Mouse (Mus musculus) left cerebral cortex, adult 9 months (tissue): ENCODE measurements at regions not wholly inside any gene's neighbourhood (a gene's known extent, or its start where the extent isn't known, plus 50 kb on each side); places are given as distances from the start of the nearest gene placed in this dataset.

ENCODE experiments used
- DNase-seq, 2 experiments: peaks; one replicate each; pipeline ENCODE4 v3.0.0; 2022; ENCODE audit warnings: low spot score in 2 of 2

DNA sequence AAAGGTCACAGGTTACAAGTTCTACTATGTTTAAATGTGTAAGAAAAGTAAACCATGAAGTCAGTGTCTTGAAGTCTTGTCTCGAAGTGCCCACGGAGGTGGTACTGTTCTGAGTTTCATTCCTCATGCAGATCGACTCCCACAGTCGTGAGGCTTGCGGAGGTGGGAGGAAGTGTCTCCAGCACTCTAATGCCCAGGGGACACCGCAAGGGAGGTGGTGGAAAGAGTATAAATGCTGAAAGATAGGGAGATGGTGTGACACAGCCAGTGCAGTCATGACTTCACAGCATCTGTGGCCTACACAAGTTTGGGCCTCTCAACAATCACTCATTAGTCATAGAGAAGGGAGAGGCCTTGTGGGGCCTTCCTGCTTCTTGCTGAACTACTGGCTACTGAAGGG, 112.8 kb upstream of the Adra1d start:
- DNase-seq: no peak

DNA sequence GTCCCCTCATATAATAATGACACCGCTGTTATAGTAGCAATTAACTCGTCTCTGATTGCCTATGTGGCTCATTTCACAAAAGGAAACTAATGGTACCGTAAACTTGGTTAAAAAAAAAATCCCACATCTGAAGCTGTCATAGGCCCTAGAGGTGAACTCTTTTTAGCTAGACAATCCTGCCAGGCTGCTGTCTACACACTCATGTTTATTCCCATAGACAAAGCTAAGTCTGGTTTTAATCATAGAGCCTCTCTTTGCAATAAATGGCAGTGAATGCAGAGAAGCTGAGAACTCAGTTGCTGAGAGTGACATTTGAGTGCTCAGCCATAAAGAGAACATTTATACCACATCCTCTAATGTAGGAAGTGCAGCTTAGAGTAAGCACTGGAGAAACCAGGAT, 111.3 kb upstream of the Adra1d start:
- no peak for DNase-seq

DNA sequence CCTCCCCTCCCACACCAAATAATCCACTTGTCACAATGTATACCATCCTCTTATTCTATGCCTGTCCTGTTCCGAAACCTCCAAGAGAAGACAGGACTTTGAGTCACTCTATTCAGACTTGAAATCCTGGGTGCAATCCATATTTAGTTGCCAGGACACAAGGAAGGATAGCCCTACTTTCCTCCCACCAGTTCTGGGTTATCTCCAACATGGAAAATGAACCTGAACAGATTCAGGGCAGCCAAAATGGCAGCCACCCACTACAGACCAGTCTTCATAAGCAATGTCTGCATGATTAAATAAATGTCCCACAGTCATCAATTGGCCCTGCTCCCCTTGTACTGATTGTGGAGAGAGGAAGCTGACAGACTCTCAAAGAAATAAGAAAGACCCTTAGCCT, 110.6 kb upstream of the Adra1d start:
- DNase-seq: peak in 1 of 2 experiments; percentile 59

DNA sequence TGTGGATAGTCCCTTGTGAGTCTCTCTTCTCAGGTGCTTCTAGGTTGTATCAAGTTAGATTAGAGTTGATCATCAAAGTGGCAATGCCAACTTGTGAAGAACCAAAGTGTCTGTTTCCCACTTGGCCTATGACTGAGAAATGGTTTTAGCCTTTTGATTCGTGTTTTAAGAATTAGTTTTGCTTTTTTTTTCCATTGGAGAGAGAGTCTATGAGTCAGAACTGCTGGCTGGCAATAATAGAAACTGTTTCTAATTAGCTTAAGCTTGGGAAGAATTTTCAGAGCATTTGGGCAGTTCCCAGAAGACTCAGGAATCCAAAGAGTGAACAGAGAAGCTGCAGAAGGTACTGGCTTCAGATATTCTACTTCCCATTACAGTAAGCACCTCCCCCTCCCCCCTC, 110.1 kb upstream of the Adra1d start:
- peak in 1 of 2 experiments; percentile 64 for DNase-seq

DNA sequence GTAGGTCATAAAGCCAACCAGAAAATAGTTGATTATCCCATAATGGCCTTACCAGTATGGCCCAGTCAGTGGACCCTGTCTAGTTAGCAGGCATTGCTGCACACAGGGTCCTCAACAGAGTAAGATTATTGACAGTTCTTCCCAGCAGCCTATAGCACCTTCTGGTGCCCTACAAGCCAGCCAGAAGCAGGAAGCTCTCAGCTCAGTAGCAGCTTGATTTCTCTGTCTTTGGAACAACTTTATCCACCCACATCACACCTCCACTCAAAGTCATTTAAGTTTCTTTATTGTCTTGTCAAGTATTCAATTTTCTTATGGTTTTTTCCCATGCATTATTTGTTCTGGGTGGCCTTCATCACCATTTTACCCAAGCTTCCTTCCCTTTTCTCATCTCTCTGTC, 108.8 kb upstream of the Adra1d start:
- peak in 1 of 2 experiments; percentile 53 for DNase-seq

DNA sequence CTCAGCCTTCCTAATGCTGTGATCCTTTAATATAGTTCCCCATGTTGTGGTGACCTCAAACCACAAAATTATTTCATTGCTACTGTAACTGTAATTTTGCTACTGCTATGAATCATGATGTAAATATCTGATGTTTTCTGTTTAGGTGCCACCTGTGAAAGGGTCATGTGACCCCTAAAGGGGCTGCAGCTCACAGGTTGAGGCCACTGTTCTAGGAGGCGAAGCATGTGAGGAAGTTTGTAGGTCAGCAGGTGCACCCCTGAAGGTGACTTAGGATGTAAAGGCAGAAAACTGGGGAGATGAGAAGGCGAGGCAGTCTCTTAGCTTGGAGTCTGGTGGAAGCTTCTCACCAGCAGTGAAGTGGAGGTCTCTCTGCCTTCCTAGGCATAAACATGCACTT, 105.8 kb upstream of the Adra1d start:
- no peak for DNase-seq

DNA sequence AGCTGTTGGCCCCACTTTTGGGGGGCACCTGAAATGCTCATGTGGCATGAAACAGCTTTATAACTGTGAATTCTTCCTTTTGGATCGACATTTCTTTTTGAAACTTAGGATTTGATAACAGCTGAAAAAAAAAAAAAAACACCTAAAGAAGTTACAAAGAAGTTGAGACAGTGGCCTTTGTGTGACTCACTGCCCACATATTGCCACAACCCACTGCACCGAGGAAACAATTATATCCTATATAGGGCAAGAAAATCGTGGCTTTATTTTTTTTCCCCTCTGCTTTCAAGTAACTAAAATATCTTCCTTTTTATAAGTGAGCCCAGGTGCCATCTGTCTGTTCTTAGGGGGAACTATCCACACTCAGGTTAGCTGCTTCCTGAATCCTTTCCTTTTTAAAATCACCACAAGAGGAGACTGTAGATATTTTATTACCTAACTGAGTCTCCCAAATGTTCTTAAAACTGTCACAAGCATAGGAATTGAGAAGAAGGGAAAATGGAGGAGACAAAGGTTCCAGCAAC, 104.8 kb upstream of the Adra1d start:
- DNase-seq: no peak

DNA sequence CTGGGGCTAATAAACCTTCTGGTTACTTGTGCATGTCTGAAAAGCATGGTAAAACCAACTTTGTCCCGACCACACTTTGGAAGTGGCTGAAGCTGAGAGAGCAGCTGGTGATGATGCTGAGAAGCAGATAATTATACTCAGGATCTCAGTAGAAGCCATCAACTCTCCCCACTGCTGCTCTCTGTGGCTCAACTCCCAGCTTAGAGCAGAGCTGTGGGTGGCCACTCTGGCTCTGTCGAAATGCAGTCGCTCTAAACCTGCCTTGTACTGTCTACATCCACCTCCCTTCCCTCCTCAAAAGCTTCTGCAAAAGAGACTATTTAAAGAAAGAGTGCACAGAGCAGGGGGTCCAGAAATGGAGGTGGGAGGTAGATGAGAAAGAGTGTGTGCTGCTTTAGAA, 102.5 kb upstream of the Adra1d start:
- peak in 1 of 2 experiments; percentile 65 for DNase-seq

DNA sequence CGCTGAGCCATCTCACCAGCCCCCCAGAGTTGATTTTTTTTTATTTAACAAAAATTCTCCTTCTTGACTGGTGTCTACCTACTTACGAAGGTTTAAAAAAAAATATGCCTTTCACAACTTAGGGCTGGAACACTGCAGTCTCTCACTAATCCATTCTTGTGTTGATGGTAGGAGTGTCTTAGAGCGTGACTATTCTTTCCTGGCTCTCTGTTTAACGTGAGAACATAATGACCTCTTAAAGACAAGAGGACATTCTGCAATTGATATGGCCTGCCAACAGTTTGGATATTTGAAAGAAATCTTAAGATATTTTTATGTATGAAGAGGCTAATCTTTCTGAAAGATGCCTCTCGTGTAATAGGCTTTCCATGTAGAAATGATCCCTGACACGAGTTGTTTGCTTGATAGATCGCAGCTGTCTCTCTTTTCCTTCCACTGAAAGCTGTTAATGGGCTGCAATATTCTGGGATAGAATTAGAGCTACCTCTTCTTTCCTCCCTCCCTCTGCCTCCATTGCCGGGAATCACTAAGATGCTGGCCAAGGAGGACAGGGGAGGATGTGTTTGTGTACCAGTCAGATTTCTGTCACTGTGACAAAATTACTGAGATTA, 101.2 kb upstream of the Adra1d start:
- DNase-seq: no peak

DNA sequence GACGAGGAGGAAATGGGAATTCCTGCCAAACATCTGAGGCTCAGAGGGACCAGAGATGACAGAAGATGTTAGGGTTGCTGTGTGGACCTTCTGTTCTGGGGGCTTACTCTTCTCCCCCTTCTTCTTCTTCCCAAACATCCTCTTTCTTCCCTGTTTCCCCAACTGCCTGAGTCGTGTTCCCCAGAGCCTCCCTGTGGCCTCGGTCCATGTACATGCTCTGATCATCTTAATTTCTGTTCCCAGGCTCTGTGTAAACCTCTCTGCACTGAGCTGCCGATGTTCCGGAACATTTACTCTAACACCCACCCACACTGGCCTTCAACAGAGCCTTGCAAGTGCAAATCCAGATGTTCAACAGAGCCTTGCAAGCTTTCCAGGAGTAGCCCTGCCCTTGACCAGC, 90.1 kb upstream of the Adra1d start:
- no peak for DNase-seq

DNA sequence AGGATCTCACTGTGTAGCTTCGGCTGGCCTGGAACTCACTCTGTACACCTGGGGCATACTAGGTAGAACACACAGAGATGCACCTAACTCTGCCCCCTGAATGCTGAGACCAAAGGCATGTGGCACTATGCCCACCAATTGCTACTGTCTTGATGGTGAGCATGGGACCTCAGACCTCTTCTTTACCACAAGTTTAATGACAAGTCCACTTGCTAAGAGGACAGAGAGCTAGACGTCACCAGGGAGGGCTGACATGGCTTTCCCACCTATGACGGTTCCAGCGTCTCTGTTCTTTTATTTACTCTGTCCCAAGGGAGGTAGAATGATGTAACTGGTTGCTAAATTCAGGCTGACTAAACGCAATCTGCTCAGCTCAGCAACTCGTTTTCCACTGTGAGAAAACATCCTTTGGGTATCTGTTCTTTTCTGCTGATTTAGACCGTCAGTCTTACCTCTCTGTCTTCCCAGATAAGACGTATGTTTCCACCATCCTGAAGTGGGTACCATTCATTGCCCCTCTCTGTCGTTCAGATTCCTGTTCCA, 88.6 kb upstream of the Adra1d start:
- no peak for DNase-seq

DNA sequence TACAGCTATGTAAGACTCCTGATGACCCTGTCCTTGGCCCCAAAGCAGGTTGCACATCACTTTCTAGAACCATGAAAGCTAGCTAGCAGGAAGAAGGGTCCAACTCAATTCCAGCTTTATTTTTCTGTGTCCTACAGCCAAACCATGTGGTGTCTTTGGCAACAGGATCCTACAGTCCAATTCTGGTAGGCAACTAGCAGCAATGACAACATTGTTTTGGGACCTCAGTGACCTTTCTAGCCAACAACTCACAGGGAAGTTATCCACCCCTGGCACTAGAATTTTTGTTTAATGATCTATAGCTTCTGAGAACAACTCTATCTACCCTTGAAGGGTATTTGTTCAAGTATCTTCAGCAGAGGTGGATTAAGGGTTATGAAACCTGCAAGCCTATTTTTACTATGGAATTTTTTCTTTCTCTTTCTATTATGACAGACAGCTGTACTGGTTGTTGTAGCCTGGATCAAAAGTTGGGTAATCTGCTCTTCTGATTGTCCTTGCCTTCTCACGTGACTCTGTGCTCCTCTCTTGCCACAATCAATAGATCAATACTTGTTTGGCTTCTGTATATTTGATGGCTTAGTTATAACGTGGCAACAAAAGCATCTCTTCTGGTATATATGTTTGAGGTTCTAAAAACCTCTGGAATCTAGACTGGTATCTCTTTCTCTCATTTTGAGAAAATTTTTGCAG, 82.2 kb upstream of the Adra1d start:
- DNase-seq: no peak

DNA sequence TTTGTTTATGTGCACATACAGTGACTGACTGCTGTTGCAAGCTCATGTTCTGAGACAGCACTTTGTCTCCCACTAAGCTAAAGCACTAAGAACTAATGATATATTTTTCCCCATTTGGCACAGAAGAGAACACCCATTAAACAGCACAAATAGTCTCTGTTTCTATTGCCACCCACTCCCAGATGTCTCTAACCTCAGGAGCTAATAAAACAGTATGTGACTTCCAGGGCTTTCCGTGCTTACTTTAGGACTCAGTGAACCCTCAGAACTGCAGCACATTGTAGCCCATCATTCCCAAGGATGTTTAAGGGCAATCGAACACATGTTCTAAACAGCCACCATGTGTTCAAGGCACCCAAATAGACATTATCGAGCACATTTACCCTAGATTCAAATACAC, 80.4 kb upstream of the Adra1d start:
- DNase-seq: no peak

DNA sequence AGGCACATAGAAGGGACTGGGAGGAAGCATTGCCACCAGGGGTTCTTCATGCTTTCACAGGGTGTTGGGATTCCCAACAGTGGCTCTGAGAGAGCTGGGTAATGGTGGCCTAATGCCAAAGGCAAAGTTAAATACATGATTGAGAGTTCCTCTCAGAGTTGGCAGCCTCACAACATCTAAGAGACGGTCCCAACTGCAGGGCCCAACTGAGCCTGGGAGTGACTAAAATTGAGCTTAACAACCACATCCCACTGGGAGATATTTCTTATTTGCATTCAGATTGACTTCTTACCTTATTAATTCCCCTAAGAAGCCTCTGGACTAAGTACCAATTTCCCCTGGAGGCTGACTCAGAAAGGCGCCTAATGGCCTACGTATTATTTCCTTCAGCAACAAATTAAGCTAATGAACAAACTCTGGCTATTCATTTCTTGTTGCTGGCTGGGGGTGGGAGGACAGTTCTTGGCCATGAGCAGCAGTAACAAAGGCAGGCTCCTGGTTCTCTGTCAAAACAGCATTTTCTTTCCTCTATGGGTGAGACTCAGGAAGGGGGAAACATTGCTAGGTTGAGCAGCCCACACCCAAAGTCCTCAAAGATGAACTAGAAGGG, 77.0 kb upstream of the Adra1d start:
- no peak for DNase-seq

DNA sequence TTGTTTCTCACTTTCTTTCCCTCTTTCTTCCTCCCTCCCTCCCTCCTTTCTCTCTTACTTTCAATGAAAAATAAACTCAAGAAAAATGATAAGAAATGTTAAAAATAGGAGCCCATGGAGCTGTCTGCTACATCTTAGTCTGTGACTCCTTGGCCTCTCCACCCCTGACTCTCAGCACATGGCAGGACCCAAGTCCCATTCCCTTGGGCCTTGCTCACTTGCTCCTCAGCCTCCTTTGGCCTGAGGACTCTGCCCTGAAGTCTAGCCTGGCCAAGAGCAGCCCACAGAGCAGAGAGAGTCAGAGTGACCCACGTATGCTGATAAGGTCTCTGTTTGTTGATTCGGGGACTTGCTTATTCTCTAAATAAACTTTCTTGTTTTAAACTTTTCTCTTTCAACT, 73.7 kb upstream of the Adra1d start:
- no peak for DNase-seq

DNA sequence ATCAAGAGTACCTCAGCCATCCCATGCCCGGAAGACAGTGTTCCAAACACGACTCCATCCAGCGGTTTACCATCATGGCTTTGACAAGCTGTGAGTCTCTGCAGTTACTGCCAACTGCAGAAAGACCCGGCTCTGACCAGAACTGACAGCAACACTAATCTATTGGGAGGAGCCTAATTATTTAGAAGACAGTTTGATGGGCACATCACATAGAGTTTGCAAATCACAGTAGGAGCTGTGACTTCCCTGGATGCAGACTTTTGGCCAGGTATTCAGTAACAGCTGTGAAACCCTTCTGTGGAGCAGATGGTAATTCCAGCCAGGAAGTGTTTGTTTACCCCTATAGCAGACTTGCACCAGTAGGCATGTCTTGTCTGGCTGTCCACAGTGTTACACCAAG, 55.8 kb upstream of the Adra1d start:
- DNase-seq: no peak

DNA sequence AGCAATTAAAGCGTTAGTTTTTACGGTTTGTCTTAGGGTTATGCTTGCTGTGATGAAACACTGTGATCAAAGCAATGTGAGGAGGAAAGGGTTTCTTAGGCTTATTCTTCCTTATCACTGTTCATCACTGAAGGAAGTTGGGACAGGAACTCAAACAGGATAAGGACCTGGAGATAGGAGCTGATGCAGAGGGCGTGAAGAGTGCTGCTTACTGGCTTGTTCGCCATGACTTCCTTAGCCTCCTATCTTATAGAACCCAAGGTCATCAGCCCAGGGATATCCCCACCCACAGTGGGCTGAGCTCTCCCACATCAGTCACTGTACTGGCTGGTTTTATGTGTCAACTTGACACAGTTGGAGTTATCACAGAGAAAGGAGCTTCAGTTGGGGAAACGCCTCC, 50.4 kb upstream of the Adra1d start:
- no peak for DNase-seq
